Mouse (Mus musculus) heart, embryonic 13.5 days (tissue): ENCODE data around the gene Clk1. TPM values are rescaled to one million over a fixed set of nuclear protein-coding genes. Genes with fewer than 3 reads are reported as not detected.
"Not testable (repeated sequence)": the region's sequence is repeated elsewhere in the genome, so short reads cannot be mapped to it uniquely, and the experiment has no call there.

ENCODE experiments used
- ATAC-seq: fragments of 200-750 bp; cut with Nextera tagmentation; 2 replicates; pipeline ENCODE4 v1.8.0; 2017; ENCODE audit warnings: moderate TSS enrichment; ENCODE audit not compliant: insufficient number of reproducible peaks, low FRiP score, low TSS enrichment; ENCODE audit errors: extremely low read depth
- H3K27ac ChIP-seq: fragments of 300-500 bp; sonication (generic); replicated peaks from 2 replicates; pipeline ENCODE4 v1.5.1; 2015; ENCODE audit warnings: moderate library complexity, mild to moderate bottlenecking, inconsistent platforms
- H3K27me3 ChIP-seq: fragments of 300-500 bp; sonication (generic); replicated peaks from 2 replicates; pipeline ENCODE4 v1.6.1; 2015; ENCODE audit warnings: mild to moderate bottlenecking, inconsistent platforms
- H3K36me3 ChIP-seq: fragments of 300-500 bp; sonication (generic); 2 replicates; pipeline ENCODE4 v1.6.1; 2015; ENCODE audit warnings: mild to moderate bottlenecking, inconsistent platforms
- H3K4me1 ChIP-seq: fragments of 300-500 bp; sonication (generic); 2 replicates; pipeline ENCODE4 v1.6.1; 2015; ENCODE audit warnings: inconsistent platforms
- H3K4me2 ChIP-seq: fragments of 300-500 bp; sonication (generic); 2 replicates; pipeline ENCODE4 v1.6.1; 2015; ENCODE audit warnings: inconsistent platforms, mild to moderate bottlenecking, moderate library complexity
- H3K4me3 ChIP-seq: fragments of 300-500 bp; sonication (generic); 2 replicates; pipeline ENCODE4 v1.5.1; 2015; ENCODE audit warnings: moderate library complexity, mild to moderate bottlenecking, inconsistent platforms
- H3K9ac ChIP-seq: fragments of 300-500 bp; sonication (generic); 2 replicates; pipeline ENCODE4 v1.6.1; 2015; ENCODE audit warnings: inconsistent platforms, mild to moderate bottlenecking, moderate library complexity
- H3K9me3 ChIP-seq: fragments of 300-500 bp; sonication (generic); 2 replicates; pipeline ENCODE4 v1.6.1; 2016; ENCODE audit warnings: inconsistent platforms
- WGBS: fragments of 180-500 bp; shearing (Covaris S2); methylation state at CpG from one replicate; pipeline ENCODE4 v1.1.7; 2015; ENCODE audit warnings: mixed read lengths; 5-methylcytosine and 5-hydroxymethylcytosine counted together
- polyA plus RNA-seq: library from polyadenylated mRNA; unstranded; fragments of >200 nt; fragmentation: Nextera tagmentation; extraction: Ambion mirVana; gene quantifications from 2 replicates; pipeline ENCODE4 v1.2.1, GENCODE M21; 2015

The Clk1 gene
- polyA plus RNA-seq, 1 experiment from 2014 or later = 117 TPM

- WGBS = 69% methylated on average over 5 of the region's 5 CpGs
- ATAC-seq = no peak
These were observed 41.1 kb downstream of the Clk1 start for GRCm38 (mm10) chr1:58382586-58383281.

GRCm38 (mm10) chr1:58375574-58376147 is 48.2 kb downstream of the Clk1 start:
- no peak overlapping the region for H3K27ac ChIP-seq
- no peaks in the 10 kb centered on the region for H3K36me3 ChIP-seq
- no peaks in the 10 kb centered on the region for H3K27me3 ChIP-seq
- H3K9me3 ChIP-seq = no peaks in the 10 kb centered on the region
- no peak overlapping the region for H3K9ac ChIP-seq
- ATAC-seq = no peak
- H3K4me2 ChIP-seq = no peak overlapping the region
- no peak overlapping the region for H3K4me3 ChIP-seq
- 64% methylated on average over 3 of the region's 3 CpGs for WGBS
- H3K4me1 ChIP-seq = no peaks in the 10 kb centered on the region

More at GRCm38 (mm10) chr1:58382586-58383281, 41.1 kb downstream of the Clk1 start:
- Histone ChIP-seq H3K36me3 (no peaks in the 10 kb centered on the region), H3K4me3 (no peak overlapping the region), H3K27ac (no peak overlapping the region), H3K9ac (no peak overlapping the region), H3K9me3 (no peaks in the 10 kb centered on the region), H3K4me2 (no peak overlapping the region), H3K4me1 (no peaks in the 10 kb centered on the region), H3K27me3 (no peaks in the 10 kb centered on the region)

- ATAC-seq, H3K4me3 ChIP-seq, H3K27me3 ChIP-seq, H3K27ac ChIP-seq, H3K9ac ChIP-seq, H3K4me1 ChIP-seq, H3K4me2 ChIP-seq, H3K36me3 ChIP-seq, H3K9me3 ChIP-seq: not testable (repeated sequence)
- 69% methylated on average over 2 of the region's 2 CpGs for WGBS
These were observed 49.6 kb downstream of the Clk1 start for GRCm38 (mm10) chr1:58374266-58374665.

- Histone ChIP-seq H3K27ac (no peak overlapping the region), H3K4me3 (no peak overlapping the region), H3K27me3 (no peaks in the 10 kb centered on the region), H3K4me2 (no peak overlapping the region), H3K4me1 (no peaks in the 10 kb centered on the region), H3K36me3 (no peaks in the 10 kb centered on the region), H3K9ac (no peak overlapping the region), H3K9me3 (no peaks in the 10 kb centered on the region)
- 64% methylated on average over 2 of the region's 2 CpGs for WGBS
- no peak for ATAC-seq
These were observed 54.1 kb downstream of the Clk1 start for GRCm38 (mm10) chr1:58369716-58370115.

GRCm38 (mm10) chr1:58366737-58367471 is 57.0 kb downstream of the Clk1 start:
- no peak overlapping the region for H3K4me3 ChIP-seq
- 74% methylated on average over 12 of the region's 12 CpGs for WGBS
- H3K4me2 ChIP-seq = no peak overlapping the region
- H3K9ac ChIP-seq = no peak overlapping the region
- ATAC-seq = no peak
- H3K36me3 ChIP-seq = no peaks in the 10 kb centered on the region
- H3K27ac ChIP-seq = no peak overlapping the region
- no peaks in the 10 kb centered on the region for H3K27me3 ChIP-seq
- H3K4me1 ChIP-seq = peaks cover 5% of the 10 kb centered on the region; the same call in 1 of the 2 replicates
- no peaks in the 10 kb centered on the region for H3K9me3 ChIP-seq

- WGBS = 92% methylated on average over 3 of the region's 3 CpGs
- H3K27ac ChIP-seq = no peak overlapping the region
- peaks cover 5% of the 10 kb centered on the region; the same call in 1 of the 2 replicates for H3K4me1 ChIP-seq
- H3K4me3 ChIP-seq = no peak overlapping the region
- H3K9ac ChIP-seq = no peak overlapping the region
- ATAC-seq = no peak
- H3K9me3 ChIP-seq = no peaks in the 10 kb centered on the region
- no peaks in the 10 kb centered on the region for H3K36me3 ChIP-seq
- H3K27me3 ChIP-seq = no peaks in the 10 kb centered on the region
- H3K4me2 ChIP-seq = no peak overlapping the region
These were observed 58.0 kb downstream of the Clk1 start for GRCm38 (mm10) chr1:58365829-58366228.

GRCm38 (mm10) chr1:58364551-58364950 is 59.3 kb downstream of the Clk1 start:
- Histone ChIP-seq H3K9me3 (no peaks in the 10 kb centered on the region), H3K36me3 (no peaks in the 10 kb centered on the region), H3K27ac (no peak overlapping the region), H3K27me3 (no peaks in the 10 kb centered on the region), H3K4me2 (no peak overlapping the region), H3K4me3 (no peak overlapping the region), H3K4me1 (peaks cover 5% of the 10 kb centered on the region; the same call in 1 of the 2 replicates), H3K9ac (no peak overlapping the region)
- WGBS = 91% methylated on average over 12 of the region's 12 CpGs
- ATAC-seq = no peak

- 32% methylated on average over 4 of the region's 4 CpGs for WGBS
- Histone ChIP-seq H3K27ac (no peak overlapping the region), H3K27me3 (no peaks in the 10 kb centered on the region), H3K4me1 (peaks cover 5% of the 10 kb centered on the region; the same call in 1 of the 2 replicates), H3K4me2 (no peak overlapping the region), H3K36me3 (no peaks in the 10 kb centered on the region), H3K4me3 (no peak overlapping the region), H3K9ac (no peak overlapping the region), H3K9me3 (no peaks in the 10 kb centered on the region)
- ATAC-seq = no peak
These were observed 61.6 kb downstream of the Clk1 start for GRCm38 (mm10) chr1:58362296-58362695.

Other genes starting within 250 kb of the Clk1 start
- gene Aox4, start 213.7 kb downstream of the Clk1 start, polyA plus RNA-seq = 0.16 and 0.34 TPM in 2 replicates
- not detected in 2 replicates for gene Aox2, start 145.7 kb downstream of the Clk1 start, polyA plus RNA-seq
- gene Bzw1, start 31.2 kb downstream of the Clk1 start, polyA plus RNA-seq = 205 and 209 TPM in 2 replicates
- gene Nif3l1, start 21.1 kb upstream of the Clk1 start, polyA plus RNA-seq = 28.9 and 30.2 TPM in 2 replicates
- gene Ppil3, start 21.4 kb upstream of the Clk1 start, polyA plus RNA-seq = 30.9 and 37.9 TPM in 2 replicates
- 19.6 and 21.1 TPM in 2 replicates for gene Orc2, start 81.0 kb upstream of the Clk1 start, polyA plus RNA-seq
- gene Fam126b, start 162.3 kb upstream of the Clk1 start, polyA plus RNA-seq = 3.8 and 4.3 TPM in 2 replicates
- gene Ndufb3, start 162.3 kb upstream of the Clk1 start, polyA plus RNA-seq = 195 and 218 TPM in 2 replicates